Mouse (Mus musculus) thymus, adult 2 months (tissue): ENCODE results near the gene Pik3r6.

Source experiments
- CTCF ChIP-seq: fragments of 200-500 bp; IDR thresholded peaks from 2 replicates; pipeline ENCODE4 v1.5.1; 2012; ENCODE audit warnings: mild to moderate bottlenecking, control low read depth, low read length, moderate library complexity, borderline replicate concordance; ENCODE audit not compliant: control insufficient read depth, poor library complexity, insufficient read depth; ENCODE audit errors: extremely low read depth
- POLR2A ChIP-seq: fragments of 200-500 bp; IDR thresholded peaks from 2 replicates; pipeline ENCODE4 v1.6.1; 2012; ENCODE audit warnings: mild to moderate bottlenecking, low read length, control low read depth, moderate library complexity; ENCODE audit not compliant: control insufficient read depth, poor library complexity, insufficient read depth; ENCODE audit errors: extremely low read depth

DNA sequence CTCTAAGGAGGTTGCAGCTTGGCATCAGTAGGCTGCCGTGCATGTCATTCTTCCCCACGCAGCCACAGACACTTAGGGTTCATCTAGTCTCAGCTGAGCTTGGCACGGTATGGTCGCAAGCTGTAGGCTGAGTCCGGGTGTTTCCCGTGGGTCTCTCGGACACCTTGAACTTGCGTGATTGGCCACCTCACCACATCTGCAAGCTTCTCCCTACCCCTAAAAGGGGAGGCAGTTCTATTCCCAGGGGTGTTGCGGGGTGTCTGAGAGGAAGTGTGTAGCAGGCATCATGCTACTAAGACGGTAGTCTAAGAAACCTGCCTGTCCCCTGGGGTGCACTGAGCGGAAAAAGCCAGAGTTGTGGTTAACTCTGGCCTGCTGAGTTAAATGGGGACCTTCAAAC, 4.3 kb upstream of the Pik3r6 start:
- no peak for TF ChIP-seq POLR2A
- TF ChIP-seq CTCF: no peak
